Mouse (Mus musculus) midbrain, embryonic 10.5 days (tissue): Measurements from ENCODE around the gene Crybg2. TPM values are rescaled to one million over a fixed set of nuclear protein-coding genes. Genes with fewer than 3 reads are reported as not detected.

Source experiments
- DNase-seq: peaks from one replicate; pipeline ENCODE4 v3.0.0-alpha.2; 2017; ENCODE audit warnings: low spot score
- H3K27ac ChIP-seq: fragments of 300-500 bp; sonication (generic); replicated peaks from 2 replicates; pipeline ENCODE4 v1.5.1; 2016; ENCODE audit warnings: mild to moderate bottlenecking
- H3K27me3 ChIP-seq: fragments of 300-500 bp; sonication (generic); 2 replicates; pipeline ENCODE4 v1.6.1; 2016; ENCODE audit warnings: low read depth, mild to moderate bottlenecking; ENCODE audit not compliant: poor library complexity, severe bottlenecking
- H3K36me3 ChIP-seq: fragments of 300-500 bp; sonication (generic); 2 replicates; pipeline ENCODE4 v1.6.1; 2016; ENCODE audit warnings: mild to moderate bottlenecking, moderate library complexity
- H3K4me1 ChIP-seq: fragments of 300-500 bp; sonication (generic); 2 replicates; pipeline ENCODE4 v1.6.1; 2016
- H3K4me3 ChIP-seq: fragments of 300-500 bp; sonication (generic); 2 replicates; pipeline ENCODE4 v1.5.1; 2016; ENCODE audit warnings: mild to moderate bottlenecking, moderate library complexity
- H3K9me3 ChIP-seq: fragments of 300-500 bp; sonication (generic); replicated peaks from 2 replicates; pipeline ENCODE4 v1.6.1; 2016; ENCODE audit warnings: mild to moderate bottlenecking
- WGBS: fragments of 180-500 bp; shearing (Covaris S2); methylation state at CpG from one replicate; pipeline ENCODE4 v1.1.7; 2016; 5-methylcytosine and 5-hydroxymethylcytosine counted together
- polyA plus RNA-seq: library from polyadenylated mRNA; unstranded; fragments of >200 nt; fragmentation: Nextera tagmentation; extraction: Ambion mirVana; gene quantifications from 2 replicates; pipeline ENCODE4 v1.2.1, GENCODE M21; 2016

The Crybg2 gene
- polyA plus RNA-seq, 1 experiment from 2014 or later = 2.0 TPM

DNA sequence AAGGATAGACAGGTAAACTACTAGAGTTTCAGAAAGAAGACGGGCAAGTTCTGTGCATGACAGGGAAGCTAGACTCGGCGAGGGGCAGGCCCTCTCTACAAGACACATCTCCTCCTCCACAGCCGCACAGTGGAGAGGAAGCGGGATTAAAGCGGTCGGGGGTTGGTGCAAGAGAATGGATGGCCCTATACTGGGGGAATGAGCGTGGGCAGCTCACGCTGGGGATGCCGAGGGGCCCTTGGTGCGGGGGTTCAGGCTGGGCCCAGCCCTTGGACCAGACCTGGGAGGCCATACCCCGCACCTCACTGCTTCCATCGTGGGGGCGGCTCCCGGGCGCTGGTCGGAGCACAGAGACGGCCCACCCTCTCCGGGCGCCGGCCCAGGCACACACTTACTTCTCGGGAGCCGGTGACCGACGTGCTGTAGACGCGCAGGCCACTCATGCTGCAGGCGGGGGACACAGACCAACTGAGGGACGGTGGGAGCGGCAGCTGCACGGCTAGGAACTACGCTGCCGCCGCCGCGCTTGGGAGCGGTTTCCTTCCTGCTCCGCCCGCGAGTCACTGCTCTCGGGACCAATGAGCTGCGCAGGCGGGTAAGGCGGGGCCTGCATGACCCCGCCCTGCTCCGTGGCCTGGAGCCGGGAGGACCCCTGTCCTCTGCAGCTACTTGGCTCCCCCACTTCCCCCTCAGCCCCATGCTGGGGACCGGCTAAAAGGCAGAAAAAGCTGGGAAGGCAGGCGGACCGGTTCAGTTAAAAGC is 67.8 kb downstream of the Crybg2 start, which contains the start of gene Sh3bgrl3:
Sh3bgrl3 (minus strand) TSS at position 569 of the 762 bp plus-strand sequence.
- Histone ChIP-seq H3K36me3 (peaks cover 35% of the 10 kb centered on the region), H3K27me3 (no peaks in the 10 kb centered on the region), H3K4me1 (peaks cover 42% of the 10 kb centered on the region), H3K4me3 (peak within 1 kb of the TSS; percentile 84), H3K9me3 (no peaks in the 10 kb centered on the region), H3K27ac (peak within 1 kb of the TSS; percentile 90)
- WGBS = under 1% methylated on average over 50 of the region's 50 CpGs
- DNase-seq = peak; percentile 88

DNA sequence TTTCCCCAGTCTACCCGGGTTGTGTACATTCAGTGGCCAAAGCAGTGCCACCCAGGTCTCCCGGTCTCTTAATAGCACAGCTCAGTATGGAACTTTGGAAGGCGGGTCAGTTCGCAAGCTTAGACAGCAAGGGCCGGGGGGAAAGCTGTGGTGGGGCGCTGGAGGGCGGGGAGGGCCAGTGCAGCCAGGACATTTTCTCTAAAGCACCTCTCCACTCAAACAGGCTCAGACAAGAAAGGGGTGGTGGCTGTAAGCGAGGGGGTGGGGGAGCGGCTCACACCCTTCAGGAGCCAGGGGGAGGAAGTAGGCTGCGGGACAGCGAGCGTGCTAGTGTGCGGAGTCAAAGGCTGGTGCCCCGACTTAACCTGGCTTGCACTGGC is 68.4 kb downstream of the Crybg2 start:
- no peaks in the 10 kb centered on the region for H3K9me3 ChIP-seq
- H3K4me3 ChIP-seq = peak overlapping the region; percentile 84
- peaks cover 38% of the 10 kb centered on the region for H3K36me3 ChIP-seq
- DNase-seq = no peak
- WGBS = 4% methylated on average over 14 of the region's 14 CpGs
- peak overlapping the region; percentile 90 for H3K27ac ChIP-seq
- peaks cover 39% of the 10 kb centered on the region for H3K4me1 ChIP-seq
- H3K27me3 ChIP-seq = no peaks in the 10 kb centered on the region

DNA sequence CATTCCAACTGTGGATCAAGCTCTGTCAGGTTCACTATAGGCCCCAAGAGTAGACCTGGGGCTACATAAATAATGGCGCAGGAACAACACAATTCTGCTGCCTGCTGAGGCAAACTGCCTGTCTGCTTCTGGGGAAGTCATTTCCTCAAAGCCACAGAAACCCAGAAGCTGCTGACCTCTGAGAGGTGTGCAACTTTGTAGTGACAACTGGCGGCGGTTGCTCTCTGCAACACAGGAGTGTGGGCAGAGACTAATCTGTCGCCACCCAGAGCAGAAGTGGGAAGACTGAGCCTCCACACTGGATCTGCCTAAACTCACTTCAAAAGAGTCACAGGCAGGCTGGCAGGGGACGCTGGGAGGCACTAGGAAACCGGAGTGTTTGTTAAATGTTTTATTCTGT is 68.9 kb downstream of the Crybg2 start:
- no peak for DNase-seq
- Histone ChIP-seq H3K4me1 (peaks cover 34% of the 10 kb centered on the region), H3K27ac (no peak overlapping the region), H3K9me3 (no peaks in the 10 kb centered on the region), H3K27me3 (no peaks in the 10 kb centered on the region), H3K36me3 (peaks cover 38% of the 10 kb centered on the region), H3K4me3 (peak overlapping the region; percentile 84)
- 56% methylated on average over 6 of the region's 6 CpGs for whole genome bisulfite sequencing

GRCm38 (mm10) chr4:134132117-134132516 is 71.5 kb downstream of the Crybg2 start:
- Histone ChIP-seq H3K36me3 (peaks cover 36% of the 10 kb centered on the region), H3K27ac (no peak overlapping the region), H3K4me1 (peaks cover 25% of the 10 kb centered on the region), H3K27me3 (no peaks in the 10 kb centered on the region), H3K9me3 (no peaks in the 10 kb centered on the region), H3K4me3 (no peak overlapping the region)
- 88% methylated on average over 3 of the region's 3 CpGs for WGBS
- DNase-seq = no peak

DNA sequence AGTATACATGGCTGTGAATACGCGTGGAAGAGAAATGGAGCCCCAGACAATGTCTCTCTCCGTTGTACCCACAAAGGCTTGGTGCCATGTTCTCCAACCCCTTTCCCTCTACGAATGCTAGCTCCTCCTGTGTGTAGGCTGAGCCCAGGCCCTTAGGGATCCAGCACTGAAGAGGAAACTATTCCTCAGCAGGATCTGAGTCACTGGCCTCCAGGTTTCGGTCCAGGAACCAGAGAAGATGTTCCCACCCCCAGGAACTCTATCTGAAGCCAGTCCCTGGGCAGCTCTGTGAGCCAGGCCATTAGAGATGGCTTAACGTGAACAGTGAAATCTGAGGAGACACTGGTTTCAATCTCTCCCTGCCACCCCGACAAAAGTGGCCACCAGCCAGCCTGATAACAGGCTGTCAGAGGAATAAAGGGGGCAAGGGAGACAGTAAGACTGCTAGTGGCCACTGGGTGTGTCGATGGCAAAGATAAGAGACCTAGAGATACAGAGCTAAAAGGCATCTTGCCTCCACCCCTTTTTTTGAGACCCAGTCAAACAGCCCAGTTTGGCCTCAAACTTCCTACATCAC is 72.0 kb downstream of the Crybg2 start:
- Histone ChIP-seq H3K4me3 (no peak overlapping the region), H3K27me3 (no peaks in the 10 kb centered on the region), H3K27ac (no peak overlapping the region), H3K9me3 (no peaks in the 10 kb centered on the region), H3K4me1 (peaks cover 20% of the 10 kb centered on the region), H3K36me3 (peaks cover 41% of the 10 kb centered on the region)
- no peak for DNase-seq
- WGBS = 85% methylated on average over 8 of the region's 8 CpGs

DNA sequence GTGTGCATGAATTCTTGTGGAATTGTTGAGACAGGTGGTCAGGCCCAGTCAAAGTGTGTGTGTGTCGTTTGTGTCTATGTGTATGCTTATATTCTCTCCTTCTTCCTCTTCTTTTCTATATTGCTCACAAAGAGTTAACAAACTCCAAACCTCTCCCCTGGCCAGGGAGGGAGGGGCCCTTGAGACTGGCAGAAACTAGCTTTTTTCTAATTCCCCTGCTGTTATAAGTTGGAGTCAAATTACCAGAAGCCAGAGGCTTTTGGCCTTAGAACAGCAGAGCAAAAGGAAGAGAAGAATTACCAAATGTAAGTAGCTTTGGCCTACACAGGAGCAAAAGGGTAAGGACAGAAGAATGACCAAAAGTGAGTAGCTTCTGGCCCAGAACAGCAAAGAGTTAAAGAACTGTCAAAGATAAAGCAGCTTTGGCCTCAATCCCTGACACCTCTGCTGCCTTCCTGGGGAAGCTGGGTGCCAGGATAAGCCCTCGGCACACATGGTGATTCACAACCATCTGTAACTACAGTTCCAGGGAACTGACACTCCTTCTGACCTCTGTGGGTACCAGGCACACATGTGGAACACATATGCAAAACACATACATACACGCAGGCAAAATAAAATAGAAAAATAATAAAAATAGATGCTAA is 75.8 kb downstream of the Crybg2 start:
- Histone ChIP-seq H3K4me3 (no peak overlapping the region), H3K9me3 (no peaks in the 10 kb centered on the region), H3K27ac (no peak overlapping the region), H3K36me3 (peaks cover 45% of the 10 kb centered on the region), H3K4me1 (no peaks in the 10 kb centered on the region), H3K27me3 (no peaks in the 10 kb centered on the region)
- DNase-seq = no peak
- 73% methylated on average over 3 of the region's 3 CpGs for WGBS

DNA sequence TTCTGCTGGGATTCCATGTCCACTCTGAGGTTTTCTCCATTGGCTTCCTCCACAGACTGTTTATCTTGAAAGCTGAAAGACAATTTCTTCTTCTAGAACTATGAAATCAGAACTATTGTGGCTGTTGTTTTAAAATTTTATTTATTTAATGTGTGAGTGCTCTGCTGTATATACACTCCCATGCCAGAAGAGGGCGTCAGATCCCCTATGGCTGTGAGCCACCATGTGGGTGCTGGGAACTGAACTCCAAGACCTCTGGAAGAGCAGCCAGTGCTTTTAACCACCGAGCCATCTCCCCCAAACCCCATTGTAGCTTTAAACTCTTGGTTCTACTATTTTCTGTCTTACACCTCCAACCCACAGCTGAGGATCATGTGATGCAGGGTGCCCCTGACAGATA is 78.2 kb downstream of the Crybg2 start:
- H3K4me1 ChIP-seq = no peaks in the 10 kb centered on the region
- no peak overlapping the region for H3K4me3 ChIP-seq
- H3K27ac ChIP-seq = no peak overlapping the region
- H3K9me3 ChIP-seq = no peaks in the 10 kb centered on the region
- H3K36me3 ChIP-seq = peaks cover 41% of the 10 kb centered on the region
- DNase-seq = no peak
- no peaks in the 10 kb centered on the region for H3K27me3 ChIP-seq
- 82% methylated on average over 2 of the region's 2 CpGs for WGBS

Other genes with a start within 250 kb of the Crybg2 start
- gene Rps6ka1, start 173.0 kb upstream of the Crybg2 start, polyA plus RNA-seq = 32.4 and 34.5 TPM in 2 replicates
- 3,615 and 3,770 TPM in 2 replicates for gene Hmgn2, start 92.2 kb upstream of the Crybg2 start, polyA plus RNA-seq
- 38.8 and 41.4 TPM in 2 replicates for gene Dhdds, start 59.9 kb upstream of the Crybg2 start, polyA plus RNA-seq
- 16.9 and 29.2 TPM in 2 replicates for gene Lin28a, start 42.0 kb upstream of the Crybg2 start, polyA plus RNA-seq
- gene Zfp683, start 7.0 kb upstream of the Crybg2 start, polyA plus RNA-seq = not detected in 2 replicates
- gene Cd52, start 34.3 kb downstream of the Crybg2 start, polyA plus RNA-seq = 5.1 TPM in 2 replicates
- gene Ubxn11, start 41.8 kb downstream of the Crybg2 start, polyA plus RNA-seq = 4.8 and 6.5 TPM in 2 replicates
- gene Sh3bgrl3, start 68.0 kb downstream of the Crybg2 start, polyA plus RNA-seq = 302 and 324 TPM in 2 replicates
- 33.7 and 35.9 TPM in 2 replicates for gene Cep85, start 126.3 kb downstream of the Crybg2 start, polyA plus RNA-seq
- gene Gm7534, start 142.2 kb downstream of the Crybg2 start, polyA plus RNA-seq = not detected in 2 replicates
- not detected in 2 replicates for gene Catsper4, start 166.6 kb downstream of the Crybg2 start, polyA plus RNA-seq
- gene Cnksr1, start 177.6 kb downstream of the Crybg2 start, polyA plus RNA-seq = 0.22 and 0.35 TPM in 2 replicates
- gene E130218I03Rik, start 182.8 kb downstream of the Crybg2 start, polyA plus RNA-seq = 0.25 and 1.0 TPM in 2 replicates
- 19.4 and 22.9 TPM in 2 replicates for gene Zfp593, start 184.8 kb downstream of the Crybg2 start, polyA plus RNA-seq
- 0.20 TPM in 1 of 2 replicates, not detected in the other for gene Gm30191, start 186.1 kb downstream of the Crybg2 start, polyA plus RNA-seq
- gene Grrp1, start 193.3 kb downstream of the Crybg2 start, polyA plus RNA-seq = 5.7 and 9.5 TPM in 2 replicates
- 21.6 and 23.8 TPM in 2 replicates for gene Pdik1l, start 227.1 kb downstream of the Crybg2 start, polyA plus RNA-seq